Mouse (Mus musculus): ENCODE results near the gene Gm20532.

- TF ChIP-seq GATA1 (IDR thresholded peaks at IDR 0.05; ENCODE audit: borderline replicate concordance, low read length) (no peak), FLI1 (IDR thresholded peaks at IDR 0.05; ENCODE audit: low read length) (no peak)
Observed at GRCm38 (mm10) chr2:26617928-26618327, 31.5 kb downstream of the Gm20532 start.

Data from megakaryocyte, embryonic 14.5 days (primary cell).